Mouse (Mus musculus) hindbrain, embryonic 11.5 days (tissue): ENCODE measurements around the gene Fbxl8. TPM values are rescaled to one million over a fixed set of nuclear protein-coding genes. Genes with fewer than 3 reads are reported as not detected.
A peak's percentile ranks its signal among the peaks of the same experiment; 100 is the strongest.

Experiments
- ATAC-seq: fragments of 200-750 bp; cut with Nextera tagmentation; 2 replicates; pipeline ENCODE4 v1.8.0; 2017; ENCODE audit warnings: mild to moderate bottlenecking, moderate TSS enrichment, moderate library complexity; ENCODE audit not compliant: low FRiP score
- DNase-seq: peaks from one replicate; pipeline ENCODE4 v3.0.0-alpha.2; 2015; ENCODE audit warnings: low spot score
- H3K27ac ChIP-seq: fragments of 300-500 bp; sonication (generic); 2 replicates; pipeline ENCODE4 v1.5.1; 2014; ENCODE audit warnings: mild to moderate bottlenecking, low read depth, low read length
- H3K27me3 ChIP-seq: fragments of 300-500 bp; sonication (generic); 2 replicates; pipeline ENCODE4 v1.6.1; 2014; ENCODE audit warnings: mild to moderate bottlenecking, low read length, moderate library complexity, mixed read lengths; ENCODE audit not compliant: control insufficient read depth, insufficient read depth
- H3K36me3 ChIP-seq: fragments of 300-500 bp; sonication (generic); 2 replicates; pipeline ENCODE4 v1.6.1; 2014; ENCODE audit warnings: mild to moderate bottlenecking, low read length, moderate library complexity, mixed read lengths; ENCODE audit not compliant: control insufficient read depth, insufficient read depth
- H3K4me1 ChIP-seq: fragments of 300-500 bp; sonication (generic); replicated peaks from 2 replicates; pipeline ENCODE4 v1.6.1; 2014; ENCODE audit warnings: low read length, mixed read lengths; ENCODE audit not compliant: control insufficient read depth, insufficient read depth
- H3K4me2 ChIP-seq: fragments of 300-500 bp; sonication (generic); replicated peaks from 2 replicates; pipeline ENCODE4 v1.6.1; 2014; ENCODE audit warnings: mild to moderate bottlenecking, low read depth, low read length
- H3K4me3 ChIP-seq: fragments of 300-500 bp; sonication (generic); 2 replicates; pipeline ENCODE4 v1.5.1; 2014; ENCODE audit warnings: low read depth, low read length
- H3K9ac ChIP-seq: fragments of 300-500 bp; sonication (generic); 2 replicates; pipeline ENCODE4 v1.6.1; 2014; ENCODE audit warnings: low read depth, low read length
- H3K9me3 ChIP-seq: fragments of 300-500 bp; sonication (generic); 2 replicates; pipeline ENCODE4 v1.6.1; 2016; ENCODE audit warnings: low read length; ENCODE audit not compliant: control insufficient read depth
- WGBS: fragments of 180-500 bp; shearing (Covaris S2); extraction: QIAGEN DNeasy Blood & Tissue Kit; methylation state at CpG from one replicate; pipeline ENCODE4 v1.1.7; 2014; 5-methylcytosine and 5-hydroxymethylcytosine counted together
- polyA plus RNA-seq: library from polyadenylated mRNA; unstranded; fragments of >200 nt; fragmentation: Nextera tagmentation; extraction: Ambion mirVana; gene quantifications from 2 replicates; pipeline ENCODE4 v1.2.1, GENCODE M21; 2014

Gene Fbxl8
- polyA plus RNA-seq, 1 experiment from 2014 or later, result 1.4 TPM

- ATAC-seq (no peak), DNase-seq (no peak)
- no peak overlapping the region for H3K4me3 ChIP-seq
- peaks cover 19% of the 10 kb centered on the region for H3K36me3 ChIP-seq
- 88% methylated on average over 8 of the region's 8 CpGs for WGBS
- H3K4me2 ChIP-seq, result no peak overlapping the region
- no peaks in the 10 kb centered on the region for H3K27me3 ChIP-seq
- H3K9me3 ChIP-seq, result no peaks in the 10 kb centered on the region
- H3K4me1 ChIP-seq, result peaks cover 6% of the 10 kb centered on the region; the same call in 1 of the 2 replicates
- H3K9ac ChIP-seq, result no peak overlapping the region
- H3K27ac ChIP-seq, result no peak overlapping the region
These were observed 38.9 kb downstream of the Fbxl8 start for GRCm38 (mm10) chr8:105303396-105303795.

GRCm38 (mm10) chr8:105303874-105304273 lies 39.4 kb downstream of the Fbxl8 start:
- peaks cover 19% of the 10 kb centered on the region for H3K36me3 ChIP-seq
- peaks cover 2% of the 10 kb centered on the region; the same call in 1 of the 2 replicates for H3K4me1 ChIP-seq
- 84% methylated on average over 9 of the region's 9 CpGs for WGBS
- H3K27me3 ChIP-seq, result no peaks in the 10 kb centered on the region
- H3K9ac ChIP-seq, result no peak overlapping the region
- ATAC-seq (no peak), DNase-seq (no peak)
- H3K9me3 ChIP-seq, result no peaks in the 10 kb centered on the region
- no peak overlapping the region for H3K4me3 ChIP-seq
- no peak overlapping the region for H3K4me2 ChIP-seq
- no peak overlapping the region for H3K27ac ChIP-seq

- peaks cover 19% of the 10 kb centered on the region for H3K36me3 ChIP-seq
- DNase-seq (no peak), ATAC-seq (no peak)
- no peak overlapping the region for H3K27ac ChIP-seq
- no peaks in the 10 kb centered on the region for H3K27me3 ChIP-seq
- H3K4me1 ChIP-seq, result 0 out of 2 replicates have a peak, but pooled peaks cover 2% of the 10 kb centered on the region
- H3K4me3 ChIP-seq, result no peak overlapping the region
- no peak overlapping the region for H3K9ac ChIP-seq
- no peak overlapping the region for H3K4me2 ChIP-seq
- no peaks in the 10 kb centered on the region for H3K9me3 ChIP-seq
- 89% methylated on average over 9 of the region's 9 CpGs for WGBS
These were observed 40.1 kb downstream of the Fbxl8 start for GRCm38 (mm10) chr8:105304325-105305210.

- Histone ChIP-seq H3K27ac (no peak within 1 kb of the TSS), H3K4me1 (no peaks in the 10 kb centered on the region), H3K27me3 (no peaks in the 10 kb centered on the region), H3K4me2 (peak within 1 kb of the TSS; percentile 33), H3K9ac (no peak within 1 kb of the TSS), H3K4me3 (0 out of 2 replicates have a peak within 1 kb of the TSS, but pooled peaks have one; percentile 6), H3K36me3 (peaks cover 16% of the 10 kb centered on the region; the same call in 1 of the 2 replicates), H3K9me3 (no peaks in the 10 kb centered on the region)
- DNase-seq, result peak; percentile 53
- 11% methylated on average over 28 of the region's 30 CpGs for WGBS
- peak; percentile 67 for ATAC-seq
These were observed 41.0 kb downstream of the Fbxl8 start, which contains the start of gene Elmo3 for GRCm38 (mm10) chr8:105305211-105306145. Elmo3 (plus strand) TSS chr8:105305601.

GRCm38 (mm10) chr8:105306146-105306691 lies 41.8 kb downstream of the Fbxl8 start:
- Histone ChIP-seq H3K36me3 (peaks cover 13% of the 10 kb centered on the region; the same call in 1 of the 2 replicates), H3K27ac (no peak overlapping the region), H3K27me3 (no peaks in the 10 kb centered on the region), H3K4me2 (no peak overlapping the region), H3K4me3 (no peak overlapping the region), H3K4me1 (no peaks in the 10 kb centered on the region), H3K9ac (no peak overlapping the region), H3K9me3 (no peaks in the 10 kb centered on the region)
- ATAC-seq (peak; percentile 22; the same call in 1 of the 2 replicates), DNase-seq (no peak)
- WGBS, result 50% methylated on average over 5 of the region's 5 CpGs

GRCm38 (mm10) chr8:105307670-105308069 lies 43.2 kb downstream of the Fbxl8 start:
- no peak for DNase-seq
- WGBS, result 95% methylated on average over 13 of the region's 13 CpGs
- no peaks in the 10 kb centered on the region for H3K27me3 ChIP-seq
- no peak overlapping the region for H3K9ac ChIP-seq
- H3K4me3 ChIP-seq, result no peak overlapping the region
- no peak overlapping the region for H3K4me2 ChIP-seq
- no peaks in the 10 kb centered on the region for H3K4me1 ChIP-seq
- H3K27ac ChIP-seq, result no peak overlapping the region
- H3K9me3 ChIP-seq, result no peaks in the 10 kb centered on the region
- H3K36me3 ChIP-seq, result 0 out of 2 replicates have a peak, but pooled peaks cover 6% of the 10 kb centered on the region
- no peak for ATAC-seq

- Histone ChIP-seq H3K36me3 (0 out of 2 replicates have a peak, but pooled peaks cover 3% of the 10 kb centered on the region), H3K4me3 (no peak overlapping the region), H3K9ac (no peak overlapping the region), H3K9me3 (no peaks in the 10 kb centered on the region), H3K27me3 (no peaks in the 10 kb centered on the region), H3K4me2 (no peak overlapping the region), H3K4me1 (no peaks in the 10 kb centered on the region), H3K27ac (no peak overlapping the region)
- ATAC-seq (no peak), DNase-seq (no peak)
- 93% methylated on average over 10 of the region's 10 CpGs for whole genome bisulfite sequencing
These were observed 44.0 kb downstream of the Fbxl8 start for GRCm38 (mm10) chr8:105308428-105308827.

GRCm38 (mm10) chr8:105309142-105309847 lies 44.8 kb downstream of the Fbxl8 start:
- DNase-seq (no peak), ATAC-seq (no peak)
- no peaks in the 10 kb centered on the region for H3K9me3 ChIP-seq
- no peaks in the 10 kb centered on the region for H3K4me1 ChIP-seq
- no peaks in the 10 kb centered on the region for H3K27me3 ChIP-seq
- no peak overlapping the region for H3K4me3 ChIP-seq
- 0 out of 2 replicates have a peak, but pooled peaks cover 5% of the 10 kb centered on the region for H3K36me3 ChIP-seq
- H3K4me2 ChIP-seq, result no peak overlapping the region
- 86% methylated on average over 15 of the region's 15 CpGs for WGBS
- H3K27ac ChIP-seq, result no peak overlapping the region
- H3K9ac ChIP-seq, result no peak overlapping the region
